Mouse (Mus musculus): Measurements from ENCODE around the gene Zfp28. TPM values are rescaled to one million over a fixed set of nuclear protein-coding genes. Genes with fewer than 3 reads are reported as not detected.

Gene Zfp28
- polyA plus RNA-seq (2012; rRNA removed), result 2.6 and 2.9 TPM in 2 replicates

DNA sequence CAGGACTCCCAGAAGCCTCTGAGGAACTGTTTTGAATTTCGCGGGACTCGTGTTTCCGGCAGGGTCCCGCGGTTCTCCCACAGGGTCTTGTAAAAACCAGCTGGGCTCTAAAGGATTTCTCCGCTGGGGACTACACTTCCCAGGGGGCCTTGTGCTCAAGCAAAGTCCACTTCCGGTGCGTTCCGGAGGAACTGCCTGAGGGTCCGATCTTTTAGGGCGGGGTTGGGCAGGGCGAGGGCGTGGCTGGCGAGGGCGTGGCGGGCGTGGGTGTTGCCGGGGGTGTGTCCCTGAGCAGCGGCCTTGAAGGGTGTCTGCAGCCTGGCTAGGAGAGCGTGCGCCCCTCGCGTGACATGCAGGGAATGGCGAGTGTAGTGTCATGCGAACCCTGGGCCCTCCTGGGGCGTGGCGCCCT lies at the start of gene Zfp28:
TSS of gene Zfp28 (plus strand) at position 252 of the 412 bp plus-strand sequence.
- Histone ChIP-seq H3K27ac (ENCODE audit: control insufficient read depth, insufficient read depth, low read depth, low read length) (peak within 1 kb of the TSS; percentile 37; the same call in 1 of the 2 replicates), H3K36me3 (ENCODE audit: control insufficient read depth, insufficient read depth, low read length) (no peaks in the 10 kb centered on the region), H3K4me3 (ENCODE audit: control insufficient read depth, low read depth, low read length) (peak within 1 kb of the TSS; percentile 87), H3K27me3 (ENCODE audit: control insufficient read depth, insufficient read depth, low read length) (no peaks in the 10 kb centered on the region), H3K4me1 (ENCODE audit: control insufficient read depth, insufficient read depth, low read length) (peaks cover 10% of the 10 kb centered on the region)
- TF ChIP-seq POLR2A (IDR thresholded peaks at IDR 0.05; ENCODE audit: control insufficient read depth, low read depth, low read length) (peak; percentile 50), CTCF (IDR thresholded peaks at IDR 0.05; ENCODE audit: control insufficient read depth, insufficient read depth, insufficient replicate concordance, low read depth, low read length) (0 out of 2 replicates have a peak, but pooled peaks have one; percentile 2)

DNA sequence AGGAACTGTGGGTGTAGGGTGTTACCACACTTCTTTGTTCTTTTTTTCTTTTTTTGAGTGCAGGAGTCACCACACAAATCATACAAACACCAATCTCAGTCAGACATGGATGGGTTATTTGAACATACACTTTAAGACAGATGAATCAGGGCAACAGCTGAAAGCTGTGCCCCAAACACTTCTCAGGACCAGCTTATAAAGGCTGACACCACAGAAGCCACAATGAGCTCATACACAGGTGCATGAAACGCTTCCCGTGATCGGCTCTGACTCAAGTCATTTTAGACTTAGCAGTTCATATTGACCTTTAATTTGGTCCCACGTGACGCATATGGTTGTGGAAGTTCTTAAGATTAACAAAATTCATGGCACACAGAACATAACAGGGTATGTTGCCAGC lies 43.2 kb upstream of the Zfp28 start:
- no peaks in the 10 kb centered on the region for H3K36me3 ChIP-seq (ENCODE audit: control insufficient read depth, insufficient read depth, low read length)
- no peak overlapping the region for H3K4me3 ChIP-seq (ENCODE audit: control insufficient read depth, low read depth, low read length)
- H3K27ac ChIP-seq (ENCODE audit: control insufficient read depth, insufficient read depth, low read depth, low read length), result no peak overlapping the region
- H3K4me1 ChIP-seq (ENCODE audit: control insufficient read depth, insufficient read depth, low read length), result no peaks in the 10 kb centered on the region
- no peaks in the 10 kb centered on the region for H3K27me3 ChIP-seq (ENCODE audit: control insufficient read depth, insufficient read depth, low read length)
- TF ChIP-seq CTCF (IDR thresholded peaks at IDR 0.05; ENCODE audit: control insufficient read depth, insufficient read depth, insufficient replicate concordance, low read depth, low read length), result no peak
- TF ChIP-seq POLR2A (IDR thresholded peaks at IDR 0.05; ENCODE audit: control insufficient read depth, low read depth, low read length), result no peak

GRCm38 (mm10) chr7:6343501-6344071 lies 39.5 kb upstream of the Zfp28 start, which contains the start of gene Gm3854:
Gm3854 (plus strand) TSS chr7:6343759.
- Histone ChIP-seq H3K27me3 (ENCODE audit: control insufficient read depth, insufficient read depth, low read length) (no peaks in the 10 kb centered on the region), H3K36me3 (ENCODE audit: control insufficient read depth, insufficient read depth, low read length) (no peaks in the 10 kb centered on the region), H3K4me1 (ENCODE audit: control insufficient read depth, insufficient read depth, low read length) (no peaks in the 10 kb centered on the region), H3K4me3 (ENCODE audit: control insufficient read depth, low read depth, low read length) (peak within 1 kb of the TSS; percentile 84), H3K27ac (ENCODE audit: control insufficient read depth, insufficient read depth, low read depth, low read length) (no peak within 1 kb of the TSS)
- TF ChIP-seq CTCF (IDR thresholded peaks at IDR 0.05; ENCODE audit: control insufficient read depth, insufficient read depth, insufficient replicate concordance, low read depth, low read length) (no peak), POLR2A (IDR thresholded peaks at IDR 0.05; ENCODE audit: control insufficient read depth, low read depth, low read length) (0 out of 2 replicates have a peak, but pooled peaks have one; percentile 18)

GRCm38 (mm10) chr7:6344124-6344523 lies 39.0 kb upstream of the Zfp28 start:
- Histone ChIP-seq H3K36me3 (ENCODE audit: control insufficient read depth, insufficient read depth, low read length) (no peaks in the 10 kb centered on the region), H3K4me3 (ENCODE audit: control insufficient read depth, low read depth, low read length) (no peak overlapping the region), H3K27me3 (ENCODE audit: control insufficient read depth, insufficient read depth, low read length) (no peaks in the 10 kb centered on the region), H3K27ac (ENCODE audit: control insufficient read depth, insufficient read depth, low read depth, low read length) (no peak overlapping the region), H3K4me1 (ENCODE audit: control insufficient read depth, insufficient read depth, low read length) (no peaks in the 10 kb centered on the region)
- no peak for TF ChIP-seq CTCF (IDR thresholded peaks at IDR 0.05; ENCODE audit: control insufficient read depth, insufficient read depth, insufficient replicate concordance, low read depth, low read length)

GRCm38 (mm10) chr7:6358121-6358520 lies 25.0 kb upstream of the Zfp28 start:
- Histone ChIP-seq H3K4me1 (ENCODE audit: control insufficient read depth, insufficient read depth, low read length) (peaks cover 4% of the 10 kb centered on the region), H3K27ac (ENCODE audit: control insufficient read depth, insufficient read depth, low read depth, low read length) (no peak overlapping the region), H3K36me3 (ENCODE audit: control insufficient read depth, insufficient read depth, low read length) (no peaks in the 10 kb centered on the region), H3K27me3 (ENCODE audit: control insufficient read depth, insufficient read depth, low read length) (no peaks in the 10 kb centered on the region), H3K4me3 (ENCODE audit: control insufficient read depth, low read depth, low read length) (no peak overlapping the region)
- TF ChIP-seq POLR2A (IDR thresholded peaks at IDR 0.05; ENCODE audit: control insufficient read depth, low read depth, low read length) (no peak), CTCF (IDR thresholded peaks at IDR 0.05; ENCODE audit: control insufficient read depth, insufficient read depth, insufficient replicate concordance, low read depth, low read length) (no peak)

DNA sequence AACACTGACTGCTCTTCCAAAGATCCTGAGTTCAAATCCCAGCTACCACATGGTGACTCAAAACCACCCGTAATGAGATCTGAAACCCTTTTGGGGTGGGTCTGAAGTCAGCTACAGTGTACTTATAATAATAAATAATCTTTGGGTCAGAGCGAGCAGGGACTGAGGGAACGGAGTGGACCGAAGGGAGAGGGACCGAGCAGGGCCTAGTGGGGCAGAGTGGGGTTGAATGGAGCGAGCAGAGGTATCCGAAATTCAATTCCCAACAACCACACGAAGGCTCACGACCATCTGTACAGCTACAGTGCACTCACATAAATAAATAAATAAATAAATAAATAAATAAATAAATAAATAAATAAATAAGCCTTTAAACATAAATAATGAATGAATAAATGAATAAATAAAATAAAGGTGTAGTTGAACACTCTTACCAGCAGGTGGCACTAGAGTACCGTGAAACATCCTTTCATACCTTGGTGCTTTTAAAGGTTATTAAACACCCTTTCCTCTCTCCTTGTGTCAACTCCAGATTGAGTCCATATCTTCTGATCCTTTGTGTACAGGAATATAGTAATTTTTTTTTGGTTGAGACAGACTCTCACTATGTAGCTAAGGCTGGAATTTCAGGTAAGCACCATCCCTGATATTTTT lies 24.0 kb upstream of the Zfp28 start:
- Histone ChIP-seq H3K27ac (ENCODE audit: control insufficient read depth, insufficient read depth, low read depth, low read length) (no peak overlapping the region), H3K36me3 (ENCODE audit: control insufficient read depth, insufficient read depth, low read length) (no peaks in the 10 kb centered on the region), H3K4me3 (ENCODE audit: control insufficient read depth, low read depth, low read length) (no peak overlapping the region), H3K4me1 (ENCODE audit: control insufficient read depth, insufficient read depth, low read length) (peaks cover 6% of the 10 kb centered on the region), H3K27me3 (ENCODE audit: control insufficient read depth, insufficient read depth, low read length) (no peaks in the 10 kb centered on the region)
- TF ChIP-seq POLR2A (IDR thresholded peaks at IDR 0.05; ENCODE audit: control insufficient read depth, low read depth, low read length), result no peak
- TF ChIP-seq CTCF (IDR thresholded peaks at IDR 0.05; ENCODE audit: control insufficient read depth, insufficient read depth, insufficient replicate concordance, low read depth, low read length), result no peak; the same call in 1 of the 2 replicates

- TF ChIP-seq CTCF (IDR thresholded peaks at IDR 0.05; ENCODE audit: control insufficient read depth, insufficient read depth, insufficient replicate concordance, low read depth, low read length), result no peak
- no peak for TF ChIP-seq POLR2A (IDR thresholded peaks at IDR 0.05; ENCODE audit: control insufficient read depth, low read depth, low read length)
- Histone ChIP-seq H3K27ac (ENCODE audit: control insufficient read depth, insufficient read depth, low read depth, low read length) (no peak overlapping the region), H3K36me3 (ENCODE audit: control insufficient read depth, insufficient read depth, low read length) (no peaks in the 10 kb centered on the region), H3K4me3 (ENCODE audit: control insufficient read depth, low read depth, low read length) (no peak overlapping the region), H3K4me1 (ENCODE audit: control insufficient read depth, insufficient read depth, low read length) (peaks cover 6% of the 10 kb centered on the region), H3K27me3 (ENCODE audit: control insufficient read depth, insufficient read depth, low read length) (no peaks in the 10 kb centered on the region)
Observed at GRCm38 (mm10) chr7:6360477-6361060, 22.5 kb upstream of the Zfp28 start.

Measured in testis, adult 2 months (tissue).